Mouse (Mus musculus): ENCODE measurements around the gene Arl4a. TPM values are rescaled to one million over a fixed set of nuclear protein-coding genes. Genes with fewer than 3 reads are reported as not detected.

Gene Arl4a
- 10 to 100 TPM; 24.7 to 36.9 TPM for total RNA-seq (2021)

DNA sequence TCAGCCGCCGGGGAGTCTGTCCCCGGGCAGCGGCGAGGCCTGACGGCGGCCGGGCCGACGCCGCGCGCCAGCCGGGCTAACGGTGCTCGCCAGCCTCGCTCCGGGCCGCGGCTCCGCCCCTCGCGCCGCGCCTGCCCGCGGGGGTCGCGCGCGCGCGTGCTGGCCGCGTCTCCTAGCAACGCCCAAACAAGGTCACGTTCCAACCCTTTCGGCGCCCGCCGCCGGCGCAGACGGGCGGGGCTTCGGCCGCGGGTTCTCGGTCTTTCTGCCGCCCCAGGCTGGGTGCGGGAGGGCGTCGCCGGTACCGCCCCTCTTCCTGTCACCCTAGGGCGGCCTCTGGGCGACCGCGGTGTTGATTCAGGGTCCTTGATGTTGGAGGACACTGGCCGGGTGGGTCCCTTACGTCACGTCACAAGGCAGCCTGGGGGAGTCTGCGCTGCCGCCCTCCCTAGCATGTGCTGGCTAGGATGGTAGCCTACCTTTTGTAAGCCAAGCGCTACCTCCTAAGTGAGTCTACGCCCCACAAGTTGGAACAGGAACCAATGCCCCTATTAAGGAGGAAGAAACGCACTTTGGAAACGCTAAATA lies at the start of gene Arl4a:
Gene Arl4a, minus strand, starts transcription at position 150 of the 588 bp plus-strand sequence.
- intact Hi-C loops (cut with DNase I): loop anchor here (5.0 kb wide), 2 partner anchors 81 to 296 kb away; no protein-coding TSS in a partner anchor

DNA sequence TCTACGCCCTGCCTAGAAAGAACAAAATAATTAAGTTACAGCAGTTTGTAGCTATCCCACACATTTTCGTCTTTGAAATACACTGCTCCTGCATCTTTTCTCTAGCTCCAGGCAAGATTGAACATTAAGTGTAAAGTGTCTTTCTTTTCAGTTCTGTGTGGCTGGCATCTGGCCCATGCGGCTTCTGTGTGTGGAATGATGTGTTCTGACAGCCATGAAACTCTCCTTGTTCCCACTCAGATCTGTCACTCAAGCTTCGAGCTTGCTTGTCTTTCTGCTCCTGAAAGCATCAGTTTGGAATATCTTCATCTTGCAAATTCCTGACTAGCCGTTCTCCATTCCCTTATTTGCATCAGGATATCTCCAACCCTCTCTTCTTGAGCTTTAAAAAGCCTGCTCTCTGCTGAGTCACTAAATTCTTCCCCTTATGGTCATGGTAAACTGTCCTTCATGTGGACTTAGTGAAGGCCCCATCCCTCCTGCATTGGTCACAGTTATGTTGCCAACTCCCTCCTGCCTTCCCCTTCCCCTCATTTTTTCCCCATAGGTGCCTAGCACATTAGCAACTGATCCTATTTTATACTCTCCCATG lies 48.0 kb upstream of the Arl4a start:
- intact Hi-C loops (cut with DNase I): no loop called here
- DNase-seq: no peak

More for the DNA sequence above, at the start of gene Arl4a:
- peak; percentile 92 to 94 for DNase-seq

DNA sequence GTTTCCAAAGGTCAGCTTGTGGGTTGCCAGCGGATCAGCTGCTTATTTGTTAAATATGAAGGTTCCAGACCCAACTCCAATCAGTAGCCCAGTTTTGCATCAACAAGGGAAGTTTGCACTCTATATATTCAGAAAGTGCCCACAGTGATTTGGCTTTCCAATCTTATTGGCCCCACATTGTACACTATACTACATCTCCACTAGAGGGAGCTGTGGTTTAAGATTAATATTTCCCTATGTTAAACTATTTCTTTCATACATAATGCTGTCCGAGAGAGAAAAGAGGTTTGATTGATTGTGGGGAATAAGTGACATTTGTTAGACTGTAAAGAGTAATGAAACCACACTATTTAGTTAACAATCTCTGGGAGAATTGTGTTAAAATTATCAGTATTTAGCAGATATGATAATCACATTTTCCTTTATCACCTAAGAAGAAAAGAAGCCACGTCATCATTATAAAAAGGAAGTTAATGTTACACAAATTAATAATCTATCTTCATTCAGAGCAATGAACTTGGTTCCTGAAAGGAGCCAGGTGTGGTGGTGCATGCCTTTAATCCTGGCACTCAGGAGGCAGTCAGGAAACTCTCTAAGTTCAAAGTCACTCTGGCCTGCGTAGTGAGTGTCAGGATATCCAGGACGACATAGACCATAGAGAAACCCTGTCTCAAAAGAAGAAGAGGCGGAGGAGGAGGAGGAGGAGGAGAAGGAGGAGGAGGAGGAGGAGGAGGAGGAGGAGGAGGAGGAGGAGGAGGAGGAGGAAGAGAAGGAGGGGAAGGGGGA lies 44.8 kb upstream of the Arl4a start:
- intact Hi-C loops (cut with DNase I): loop anchor here (1.0 to 2.0 kb wide), 2 partner anchors 82 to 116 kb away; partner anchors contain the start of gene Lsmem1
- DNase-seq: peak in 1 of 2 experiments; percentile 20

DNA sequence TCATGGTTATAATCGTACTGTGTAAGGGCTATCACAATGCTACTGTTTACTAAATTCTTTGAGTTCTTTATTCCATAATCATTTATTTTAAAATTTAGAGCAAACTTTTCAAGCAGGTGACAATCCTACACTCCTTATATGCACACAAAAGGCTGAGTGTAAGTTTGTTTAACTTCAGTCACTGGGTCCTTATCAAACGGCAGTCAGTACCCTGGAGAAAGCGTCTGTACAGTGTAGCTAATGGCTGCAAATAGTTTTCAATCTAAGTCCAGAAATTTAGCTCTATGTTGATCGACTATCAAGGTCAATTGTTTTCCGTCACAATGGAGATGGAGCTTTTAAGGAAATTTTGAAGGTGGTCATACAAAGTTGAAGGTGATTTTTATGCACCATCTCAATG lies 44.2 kb upstream of the Arl4a start:
- no peak for DNase-seq
- intact Hi-C loops (cut with DNase I): loop anchor here (1.0 to 2.0 kb wide), 2 partner anchors 82 to 117 kb away; partner anchors contain the start of gene Lsmem1

DNA sequence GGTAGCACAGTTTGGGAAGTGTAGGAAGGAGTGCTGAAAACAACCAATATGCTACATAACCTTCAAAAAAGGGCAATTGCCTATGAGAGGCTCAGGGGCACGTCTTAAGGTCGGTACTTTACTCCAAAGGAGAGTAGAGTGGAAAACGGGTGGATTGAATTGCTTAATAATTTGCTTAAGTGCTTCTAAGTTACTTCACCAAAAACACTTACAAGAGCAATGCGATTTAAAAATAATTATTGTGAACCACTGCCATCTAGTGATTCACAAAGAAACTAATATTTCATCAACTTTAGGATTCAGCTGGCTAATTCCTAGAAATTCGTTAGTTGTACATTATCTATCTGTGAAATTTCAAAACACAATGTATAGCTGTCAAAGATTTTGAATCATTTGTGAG lies 35.8 kb upstream of the Arl4a start:
- DNase-seq: no peak
- intact Hi-C loops (cut with DNase I): loop anchor here (2.0 kb wide), 1 partner anchor 563 kb away; no protein-coding TSS in a partner anchor

DNA sequence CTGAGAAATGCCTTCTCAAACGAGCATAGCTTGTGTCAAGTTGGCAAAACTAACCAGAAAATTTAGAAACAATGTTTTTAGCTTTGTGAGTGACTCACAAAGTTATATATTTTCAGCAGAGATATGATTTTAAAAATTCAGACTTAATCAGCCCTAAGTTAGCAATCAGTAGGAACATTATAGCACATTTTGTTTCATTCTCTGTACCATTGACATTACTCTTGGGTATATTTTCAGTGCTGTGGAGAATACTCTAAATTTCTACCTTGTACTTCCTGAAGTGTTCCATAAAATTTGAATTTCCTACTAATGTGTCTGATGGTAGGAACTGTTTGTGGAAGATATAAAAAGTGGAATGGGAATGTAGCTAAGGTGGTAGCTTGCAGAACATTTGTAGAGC lies 9.2 kb upstream of the Arl4a start:
- intact Hi-C loops (cut with DNase I): no loop called here
- no peak for DNase-seq

DNA sequence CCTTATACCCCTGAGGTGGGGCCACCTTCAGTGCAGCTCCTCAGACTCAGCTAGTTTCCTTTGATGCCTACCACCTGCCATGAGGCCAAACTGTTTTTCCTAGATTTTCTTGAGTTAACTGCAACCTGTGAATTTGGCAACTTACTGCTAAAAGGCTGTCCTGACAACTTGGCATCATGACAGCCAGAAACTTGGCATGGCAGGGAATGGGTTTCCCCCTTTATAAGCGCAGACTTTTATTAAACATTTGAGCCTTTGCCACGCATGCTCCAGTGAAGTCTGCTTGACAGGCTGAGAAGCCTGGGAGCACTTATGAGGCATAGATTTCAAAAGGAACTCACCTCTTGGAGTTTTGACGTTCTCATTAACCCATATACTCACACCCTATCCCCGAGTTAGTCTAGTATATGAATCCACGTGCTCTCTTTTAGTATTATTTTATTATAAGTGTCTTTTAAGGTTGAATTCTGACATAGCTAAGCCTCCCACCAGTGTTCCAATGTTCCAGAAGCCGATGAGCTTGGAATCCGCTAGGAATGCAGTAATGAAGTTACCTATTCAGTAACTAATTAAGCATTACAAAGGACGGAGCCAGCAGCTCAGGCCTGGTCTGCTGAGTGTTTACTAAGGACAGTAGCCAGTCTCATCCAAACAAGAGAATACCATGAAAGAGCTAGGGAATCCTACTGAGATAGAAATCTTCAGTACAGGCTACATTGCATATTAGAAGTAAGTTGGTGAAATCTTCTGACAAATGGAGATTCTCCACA lies 6.2 kb upstream of the Arl4a start:
- DNase-seq: no peak
- intact Hi-C loops (cut with DNase I): no loop called here

DNA sequence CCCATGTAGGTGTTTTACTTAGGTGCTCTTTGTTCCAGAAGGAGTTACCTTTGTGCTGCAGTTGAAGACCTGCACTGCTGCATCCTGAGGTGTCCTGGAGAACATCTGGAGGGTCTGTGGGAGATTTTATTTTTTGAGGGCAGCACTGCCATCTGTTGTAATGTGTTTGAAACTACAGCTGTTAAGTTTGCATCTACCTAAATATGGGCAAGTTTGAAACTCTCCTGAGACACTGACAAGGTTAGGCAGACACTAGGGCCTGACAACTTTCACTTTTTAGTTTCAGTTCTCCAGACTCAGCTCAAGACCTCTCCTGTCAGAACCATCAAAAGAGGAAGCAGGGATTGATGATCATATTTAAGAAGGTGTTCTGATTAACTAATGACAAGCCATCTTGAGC lies 2.2 kb upstream of the Arl4a start:
- intact Hi-C loops (cut with DNase I): loop anchor here (1.0 kb wide), 2 partner anchors 375 to 530 kb away; no protein-coding TSS in a partner anchor
- DNase-seq: peak; percentile 50 to 61

DNA sequence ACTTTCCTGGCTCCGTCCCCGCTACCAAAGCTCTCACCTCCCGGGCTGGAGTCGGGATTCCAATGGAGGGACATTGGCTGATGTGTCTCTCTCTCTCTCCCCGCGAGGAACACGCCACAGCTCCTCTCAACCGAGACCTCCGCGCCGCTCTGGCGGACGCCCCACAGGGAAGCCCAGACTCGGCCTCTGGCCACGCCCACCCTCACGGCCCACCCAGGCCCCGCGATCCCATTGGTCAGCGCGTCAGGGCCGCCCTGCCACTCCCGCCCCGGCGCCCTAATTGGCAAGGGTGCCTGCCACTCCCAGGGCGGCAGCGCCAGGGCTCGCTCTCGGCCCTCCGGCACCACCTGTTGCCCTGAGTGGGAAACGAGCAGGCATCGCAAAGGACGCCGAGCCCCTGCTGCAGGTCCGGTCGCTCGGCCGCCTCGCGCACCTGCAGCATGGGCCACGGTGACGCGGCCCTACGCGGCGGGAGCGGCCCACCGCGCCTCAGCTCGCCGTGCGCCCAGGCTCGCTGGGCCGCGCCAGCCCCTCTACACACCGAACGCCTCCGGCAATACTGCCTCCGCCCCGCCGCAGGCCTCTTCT lies 505 bp downstream of the Arl4a start:
- DNase-seq: peak; percentile 99
- intact Hi-C loops (cut with DNase I): loop anchor here (5.0 kb wide), 2 partner anchors 80 to 295 kb away; no protein-coding TSS in a partner anchor

DNA sequence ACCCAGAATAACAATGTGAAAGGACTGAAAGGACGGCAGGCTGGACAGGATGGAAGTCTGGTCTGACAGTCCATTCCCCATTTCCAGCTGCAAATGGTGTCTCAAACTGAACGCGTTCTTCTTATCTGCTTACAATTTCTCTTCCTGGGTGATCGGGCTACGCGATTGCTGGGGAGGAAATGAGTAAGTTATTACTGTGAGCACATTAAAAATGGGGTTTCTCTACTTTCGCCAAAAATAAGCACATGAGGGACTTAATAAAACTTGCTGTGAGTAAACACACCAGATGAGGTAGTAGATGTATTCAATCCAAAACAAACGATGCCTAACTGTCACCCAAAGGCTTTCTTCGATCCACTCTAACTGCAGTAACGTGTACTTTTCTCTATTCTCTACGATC lies 1.2 kb downstream of the Arl4a start:
- peak; percentile 32 to 36 for DNase-seq
- intact Hi-C loops (cut with DNase I): loop anchor here (1.0 to 5.0 kb wide), 3 partner anchors 19 to 294 kb away; no protein-coding TSS in a partner anchor

DNA sequence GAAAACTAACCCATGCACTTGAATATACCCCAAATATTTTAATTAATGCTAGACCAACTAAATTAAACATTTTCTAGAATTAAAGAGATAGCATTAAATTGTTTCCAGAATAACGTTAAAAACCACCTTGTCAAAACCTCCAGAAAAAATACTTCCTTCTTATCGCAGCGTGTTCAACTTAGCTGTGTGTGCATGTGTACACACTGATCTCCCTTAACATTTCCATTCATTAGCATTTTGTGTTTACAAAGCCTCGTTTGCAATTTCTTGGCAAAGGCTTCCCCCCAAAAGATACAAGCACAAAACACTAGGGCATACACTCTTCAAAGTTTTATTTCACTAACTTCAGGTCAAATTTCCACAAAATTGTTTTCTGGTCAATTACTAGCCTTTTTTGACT lies 2.3 kb downstream of the Arl4a start:
- intact Hi-C loops (cut with DNase I): loop anchor here (5.0 kb wide), 2 partner anchors 78 to 293 kb away; no protein-coding TSS in a partner anchor

DNA sequence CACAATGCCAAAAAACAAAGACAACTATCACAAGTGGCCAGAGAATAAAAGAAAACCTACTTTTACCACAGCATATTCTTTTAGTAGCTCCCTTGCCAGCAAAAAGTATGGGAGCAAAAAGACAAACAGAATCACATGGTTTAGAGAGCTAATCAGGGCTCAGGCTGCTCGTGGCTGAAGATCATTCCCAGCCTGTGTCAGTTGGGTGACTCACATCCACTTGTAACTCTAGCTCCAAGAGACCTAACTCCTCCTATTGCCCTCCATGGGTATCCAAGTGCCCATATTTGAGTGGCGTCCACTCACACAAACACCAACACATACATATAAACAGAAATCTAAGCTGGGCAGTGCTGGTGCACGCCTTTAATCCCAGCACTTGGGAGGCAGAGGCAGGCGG lies 8.6 kb downstream of the Arl4a start:
- DNase-seq: no peak
- intact Hi-C loops (cut with DNase I): no loop called here

More for the DNA sequence above, 2.3 kb downstream of the Arl4a start:
- no peak for DNase-seq

DNA sequence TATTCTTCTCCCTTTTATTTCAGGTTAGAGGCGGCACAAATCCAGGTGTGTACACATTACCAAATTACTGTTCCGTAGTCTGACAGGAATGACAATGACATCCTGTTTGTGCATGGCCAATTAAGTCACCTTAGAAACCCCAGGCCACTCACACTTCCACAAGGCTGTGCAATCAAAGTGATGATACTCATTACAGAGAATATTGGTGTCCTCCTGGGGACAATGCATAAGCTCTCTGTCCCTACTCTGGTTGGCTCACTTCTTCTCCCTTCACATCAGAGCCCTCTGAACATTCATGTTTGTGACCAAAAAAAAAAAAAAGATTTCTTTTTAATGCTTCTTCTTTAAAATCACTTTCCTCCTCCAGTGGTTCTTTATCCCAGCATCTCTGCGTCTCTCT lies 10.0 kb downstream of the Arl4a start:
- DNase-seq: no peak
- intact Hi-C loops (cut with DNase I): no loop called here

DNA sequence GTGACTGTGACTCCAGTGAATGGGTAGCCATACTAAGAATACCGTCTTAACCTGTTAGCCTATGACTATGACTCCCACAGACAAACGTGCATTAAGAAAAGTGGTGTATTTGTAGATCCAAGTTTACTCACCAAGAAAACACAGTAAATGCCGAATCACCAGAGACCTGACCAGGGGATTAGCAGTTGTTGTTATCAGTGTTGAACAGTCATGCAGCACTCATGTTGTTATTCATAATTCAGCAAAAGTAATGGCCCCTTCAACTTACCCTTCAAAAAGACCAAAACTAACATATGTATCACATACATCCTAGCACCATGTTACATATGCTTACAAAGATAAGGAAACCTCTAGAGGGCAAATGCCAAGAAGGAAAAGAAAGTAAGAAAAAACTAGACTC lies 10.4 kb downstream of the Arl4a start:
- DNase-seq: no peak
- intact Hi-C loops (cut with DNase I): no loop called here

DNA sequence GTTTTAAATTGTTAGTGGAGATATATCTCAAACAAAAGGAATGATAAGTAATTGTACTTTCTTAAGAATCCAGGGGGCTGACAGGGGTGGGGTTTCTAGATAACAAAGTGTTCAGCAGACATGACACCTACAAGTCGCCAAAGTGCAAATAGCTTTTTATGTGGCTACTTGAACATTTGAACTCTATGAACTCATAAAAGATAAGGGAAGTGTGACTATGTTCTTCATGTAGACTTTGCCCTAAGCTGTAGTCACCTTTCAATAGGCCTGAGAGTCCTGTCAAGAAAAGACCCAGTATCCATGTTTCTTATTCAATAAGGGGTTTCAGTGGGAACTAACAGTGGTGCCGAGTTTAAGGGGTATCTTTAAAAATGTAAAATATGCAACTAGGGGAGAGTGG lies 13.9 kb downstream of the Arl4a start:
- DNase-seq: no peak
- intact Hi-C loops (cut with DNase I): no loop called here

DNA sequence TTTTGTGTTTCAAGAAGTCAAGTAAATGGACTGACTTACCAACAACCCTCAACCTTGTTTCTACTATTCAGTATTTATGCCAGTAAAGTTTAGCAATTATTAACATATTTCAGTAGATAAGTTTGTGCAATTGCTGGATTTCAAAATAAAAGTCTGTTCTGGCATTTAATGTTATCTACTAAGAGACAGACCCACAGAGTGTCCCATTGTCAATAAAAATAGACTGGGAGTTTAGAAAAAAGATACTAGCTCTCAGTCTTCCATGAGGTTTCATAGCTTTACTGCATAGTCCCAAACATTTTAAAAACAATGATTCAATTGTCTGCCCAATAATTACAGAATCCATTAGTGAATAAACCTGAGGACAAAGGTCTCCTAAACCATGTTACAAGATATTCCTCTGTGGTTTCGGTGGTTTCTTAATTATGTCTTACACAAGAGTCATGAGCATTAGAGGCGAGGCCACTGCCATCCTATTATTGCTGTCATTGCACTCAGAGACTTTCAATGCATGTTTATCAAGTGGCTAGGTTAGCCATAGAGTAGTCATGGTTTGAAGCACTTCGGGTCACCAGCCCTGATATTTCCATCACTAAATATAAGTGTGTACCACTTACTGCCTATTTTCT lies 14.7 kb downstream of the Arl4a start:
- DNase-seq: no peak
- intact Hi-C loops (cut with DNase I): no loop called here

DNA sequence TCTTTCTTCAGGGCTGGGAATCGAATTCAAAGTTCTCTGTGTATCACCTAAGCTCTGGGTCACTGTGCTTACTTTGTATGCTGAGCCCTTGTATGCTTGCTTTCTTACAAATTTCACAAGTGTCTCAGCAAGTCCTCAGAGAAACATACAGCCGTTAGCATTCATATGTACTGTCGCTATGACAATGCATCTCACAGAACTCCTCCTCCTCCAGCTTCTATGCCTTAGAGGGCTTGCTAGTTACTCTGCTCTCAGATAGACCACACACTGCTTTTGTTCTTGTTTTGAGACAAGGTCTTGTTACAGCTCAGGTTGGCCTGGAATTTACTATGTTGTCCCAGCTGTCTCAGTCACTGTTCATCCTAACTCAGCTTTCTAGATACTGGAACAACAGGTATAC lies 15.5 kb downstream of the Arl4a start:
- no peak for DNase-seq
- intact Hi-C loops (cut with DNase I): no loop called here

DNA sequence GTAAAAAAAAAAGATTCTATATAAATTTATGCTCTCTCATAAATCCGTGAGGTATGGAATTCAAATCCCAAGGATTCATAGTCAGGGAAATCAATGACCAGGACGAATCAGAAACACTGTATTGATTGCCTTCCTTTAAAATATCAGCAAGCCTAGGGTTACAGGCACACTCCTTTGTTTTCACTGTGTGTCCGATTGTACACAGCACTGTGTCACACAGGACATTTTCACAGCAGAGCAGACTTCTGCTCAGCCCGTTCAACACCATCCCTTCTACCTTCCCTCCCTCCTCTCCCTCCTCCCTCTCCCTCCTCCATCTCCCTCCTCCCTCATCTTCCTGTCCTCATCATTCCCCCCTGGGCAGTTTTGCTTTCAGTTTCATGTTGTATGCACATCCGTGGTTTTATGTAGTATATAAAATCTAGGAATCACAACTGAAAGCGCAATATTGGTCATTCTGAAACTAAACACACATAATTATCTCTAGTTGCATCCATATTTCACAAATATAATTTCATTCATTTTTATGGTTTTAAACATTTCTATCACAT lies 19.8 kb downstream of the Arl4a start:
- intact Hi-C loops (cut with DNase I): loop anchor here (1.0 kb wide), 1 partner anchor 18 kb away; no protein-coding TSS in a partner anchor
- no peak for DNase-seq

Measured in heart, postnatal 10 days (tissue).